Mouse (Mus musculus) B cell, adult (primary cell): ENCODE results near the gene Abca2. TPM values are rescaled to one million over a fixed set of nuclear protein-coding genes. Genes with fewer than 3 reads are reported as not detected.

ENCODE experiments used
- total RNA-seq: library from RNA; stranded (reverse); gene quantifications from 4 replicates; pipeline ENCODE4 v1.2.4, GENCODE M21; 2023; ENCODE audit not compliant: inconsistent age

The Abca2 gene
- total RNA-seq, result 36.8 to 44.5 TPM (median 42.0 TPM) in 4 replicates

DNA sequence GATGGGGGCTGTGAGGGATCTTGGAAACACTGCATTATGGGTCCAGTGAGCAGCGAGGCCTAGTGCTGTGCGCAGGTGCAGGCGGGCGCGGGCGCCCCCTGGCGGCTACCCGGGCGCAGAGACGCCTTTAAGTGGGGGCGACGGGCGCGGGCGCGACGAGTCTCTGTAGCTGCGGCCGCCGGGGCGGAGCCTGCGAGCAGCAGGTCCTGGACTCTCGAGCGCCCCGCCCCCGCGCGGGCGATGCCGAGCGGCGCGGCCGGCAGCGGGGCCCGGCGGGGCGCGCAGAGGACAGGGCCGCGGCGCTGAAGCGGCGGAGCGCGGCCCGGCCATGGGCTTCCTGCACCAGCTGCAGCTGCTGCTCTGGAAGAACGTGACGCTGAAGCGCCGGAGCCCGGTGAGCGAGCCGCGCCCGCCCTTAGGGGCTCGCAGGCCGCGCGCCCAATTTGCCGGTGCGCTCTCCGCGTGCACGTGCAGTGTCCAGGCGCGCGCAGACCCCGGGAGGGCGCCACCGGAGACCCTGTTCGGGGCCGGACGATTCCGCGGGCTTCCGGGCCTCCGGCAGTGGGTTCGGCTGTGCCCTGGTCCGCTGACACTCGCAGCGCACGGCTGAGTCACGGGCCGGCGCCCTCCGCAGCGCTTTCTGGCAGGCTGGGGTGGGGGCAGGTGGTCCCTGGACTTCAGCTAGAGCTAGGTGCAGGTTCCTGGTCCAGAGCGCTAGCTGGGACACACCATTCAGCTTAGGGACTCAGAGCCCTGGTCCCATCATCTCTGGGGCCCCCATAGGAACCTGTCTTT, at the start of gene Abca2:
TSS of gene Abca2 (plus strand) at position 262 of the 795 bp plus-strand sequence.

DNA sequence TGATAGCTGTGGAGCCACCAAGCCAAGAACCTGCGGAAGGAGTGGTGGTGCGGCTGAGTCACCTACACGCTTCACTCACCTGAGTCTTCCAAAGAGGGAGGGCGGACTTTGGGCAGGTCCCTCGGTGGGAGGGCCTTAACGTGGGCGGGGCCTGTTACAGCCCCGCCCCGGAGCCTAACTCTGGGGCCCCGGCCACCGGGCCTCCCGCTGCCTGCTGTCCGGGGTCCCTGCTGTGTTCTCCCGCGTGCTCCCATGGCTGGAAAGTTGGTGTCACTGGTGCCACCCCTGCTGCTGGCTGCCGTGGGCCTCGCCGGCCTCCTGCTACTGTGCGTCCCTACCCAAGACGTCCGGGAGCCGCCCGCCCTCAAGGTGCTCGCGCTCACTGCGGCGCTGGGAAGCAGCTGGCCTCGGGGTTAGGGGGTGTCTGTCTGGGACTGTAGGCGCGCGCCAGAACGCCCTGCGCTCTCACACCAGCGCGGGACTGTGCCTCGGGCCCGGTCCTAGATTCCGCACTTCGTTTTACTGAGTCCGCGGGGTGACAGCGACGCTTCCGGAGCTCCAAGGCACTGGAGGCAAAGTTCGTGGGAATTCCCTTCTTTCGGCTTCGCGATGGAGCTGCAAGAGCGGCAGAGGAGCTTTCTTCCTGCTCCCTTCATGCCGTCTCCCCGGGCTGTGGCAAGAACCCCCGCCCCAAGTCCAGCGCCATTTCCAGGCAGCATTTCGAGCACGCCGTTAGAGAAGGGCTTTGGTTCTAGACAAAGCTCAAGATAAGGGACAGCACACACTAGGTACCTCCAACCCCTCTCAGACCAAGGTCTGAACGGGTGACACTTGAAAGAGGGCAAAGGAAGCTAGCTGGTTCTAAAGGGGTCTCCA, 32.5 kb upstream of the Abca2 start, which contains the start of gene Entpd2:
TSS of gene Entpd2 (plus strand) at position 154 of the 876 bp plus-strand sequence.

DNA sequence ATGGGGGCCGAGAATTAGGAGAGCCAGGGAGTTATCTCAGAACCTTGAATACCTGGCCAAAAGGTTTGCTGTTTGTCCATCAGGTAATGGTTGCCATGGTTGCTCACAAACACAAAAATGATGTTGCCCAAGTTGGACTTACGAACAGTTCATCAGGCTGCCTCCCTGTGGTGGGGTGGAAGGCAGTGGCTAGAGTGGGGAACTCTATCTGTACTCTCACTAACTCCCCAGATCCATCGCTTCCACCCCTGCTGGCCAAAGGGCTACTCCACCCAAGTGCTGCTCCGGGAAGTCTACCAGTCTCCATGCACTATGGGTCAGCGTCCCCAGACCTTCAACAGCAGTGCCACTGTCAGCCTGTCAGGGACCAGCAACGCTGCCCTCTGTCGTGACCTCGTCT, 29.5 kb upstream of the Abca2 start, which contains the start of gene Npdc1:
TSS of gene Npdc1 (plus strand) at position 301 of the 400 bp plus-strand sequence.

GRCm38 (mm10) chr2:25422587-25423410, 5.7 kb upstream of the Abca2 start, which contains the start of gene Fut7:
Gene Fut7 (plus strand): TSS chr2:25423267.

DNA sequence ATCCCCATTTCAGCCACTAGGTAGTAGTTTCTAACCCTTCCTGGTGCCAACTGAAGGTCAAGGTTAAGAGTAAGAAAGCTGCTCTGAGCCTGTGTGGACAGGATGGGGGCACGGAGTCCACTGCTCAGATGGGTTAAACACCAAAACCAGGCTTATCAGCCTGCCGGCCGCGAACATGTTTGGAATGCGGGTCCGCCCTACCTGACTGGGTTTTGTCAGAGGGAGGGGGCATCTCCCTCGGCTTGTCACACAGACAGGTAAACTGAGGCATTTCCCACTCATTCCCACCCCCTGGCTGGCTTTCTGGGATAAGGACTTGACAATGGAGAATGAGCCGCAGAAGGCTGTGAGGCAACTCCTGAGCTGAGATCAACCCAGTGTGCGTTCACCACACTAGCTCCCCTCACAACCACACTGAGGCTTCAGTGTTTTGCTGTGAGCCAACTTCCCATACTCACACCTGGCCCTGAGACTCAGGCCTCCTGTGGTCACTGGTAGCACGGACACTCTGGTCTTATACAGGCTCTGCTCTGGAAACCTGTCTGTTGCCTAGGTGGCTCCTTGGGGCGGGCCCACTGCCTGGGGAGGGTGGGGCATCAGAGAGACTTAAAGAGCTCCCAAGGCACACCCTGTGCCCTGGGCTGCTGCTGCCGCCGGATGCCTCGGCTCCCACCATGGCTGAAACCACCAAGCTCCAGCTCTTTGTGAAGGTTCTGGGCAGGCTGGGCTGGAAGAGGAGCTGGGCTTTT, 27.9 kb downstream of the Abca2 start, which contains the start of gene Clic3:
TSS of gene Clic3 (plus strand) at position 634 of the 749 bp plus-strand sequence.

DNA sequence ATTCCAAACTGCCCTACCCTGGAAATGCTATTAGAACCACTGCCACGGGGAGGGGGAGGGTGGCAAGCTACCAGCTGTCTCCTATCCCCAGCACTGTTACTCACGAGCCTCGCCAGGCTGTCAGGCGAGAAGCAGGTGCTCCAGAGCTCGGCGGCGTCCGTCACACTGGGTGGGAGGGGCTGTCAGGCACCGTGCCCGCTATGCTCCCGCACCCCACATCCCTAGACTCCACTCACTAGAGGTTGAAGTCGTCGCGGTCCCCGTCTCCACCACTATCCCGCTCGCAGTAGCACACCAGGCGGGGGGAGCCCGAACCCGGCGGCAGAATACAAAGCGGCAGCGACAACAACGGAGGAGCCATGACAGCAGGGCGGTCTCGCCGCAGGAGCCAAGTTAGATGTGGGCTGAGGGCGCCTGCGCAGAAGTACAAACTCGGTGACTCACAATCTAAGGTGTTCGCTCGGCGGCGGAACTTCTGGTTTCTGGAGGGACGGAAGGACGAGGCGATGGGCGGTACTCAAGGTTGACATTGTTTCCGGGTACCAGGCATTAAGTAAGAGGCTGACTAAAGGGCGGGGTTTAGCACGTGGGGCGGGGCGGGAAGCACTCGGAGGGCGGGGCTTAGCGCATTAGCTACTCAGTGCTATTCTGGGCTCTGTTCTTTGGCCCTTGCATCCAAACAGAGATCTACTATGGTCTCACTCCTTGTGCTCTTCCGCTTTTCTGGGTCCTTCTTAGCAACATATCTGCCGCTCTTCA, 32.2 kb downstream of the Abca2 start, which contains the start of gene Paxx:
TSS of gene Paxx (minus strand) at position 544 of the 759 bp plus-strand sequence.

DNA sequence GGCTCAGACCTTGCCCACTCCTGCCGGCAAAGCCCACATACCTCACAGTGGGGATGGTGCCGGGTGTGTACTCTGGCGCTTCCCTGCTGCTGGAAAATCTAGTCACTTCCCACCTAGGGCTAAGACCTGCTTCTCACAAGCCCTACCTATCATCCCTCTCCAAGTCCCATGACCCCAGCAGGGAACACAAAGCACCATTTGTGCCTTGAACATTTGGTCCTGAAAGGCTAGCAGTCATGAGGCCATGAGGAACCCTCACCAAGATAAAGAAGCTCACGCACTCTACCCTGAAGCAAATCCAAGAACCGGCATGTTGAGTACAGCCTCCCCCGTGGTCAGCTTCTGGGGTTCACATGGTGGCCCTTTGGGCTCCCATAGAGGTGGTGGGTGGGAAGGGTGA, 41.5 kb downstream of the Abca2 start, which contains the start of gene Ptgds:
TSS of gene Ptgds (minus strand) at position 78 of the 400 bp plus-strand sequence.

GRCm38 (mm10) chr2:25493476-25493961, 65.0 kb downstream of the Abca2 start, which contains the start of gene Lcn12:
Gene Lcn12 (minus strand): TSS chr2:25493911.

Other genes starting within 250 kb of the Abca2 start
- gene Nrarp, start 247.9 kb upstream of the Abca2 start, total RNA-seq, result 5.3 to 6.8 TPM (median 6.0 TPM) in 4 replicates
- 28.8 to 32.8 TPM (median 31.4 TPM) in 4 replicates for gene Tor4a, start 231.8 kb upstream of the Abca2 start, total RNA-seq
- gene Nelfb, start 217.2 kb upstream of the Abca2 start, total RNA-seq, result 71.2 to 97.5 TPM (median 84.8 TPM) in 4 replicates
- not detected in 4 replicates for gene Stpg3, start 214.1 kb upstream of the Abca2 start, total RNA-seq
- not detected in 4 replicates for gene Fam166a, start 210.0 kb upstream of the Abca2 start, total RNA-seq
- gene Tubb4b, start 204.0 kb upstream of the Abca2 start, total RNA-seq, result 114 to 127 TPM (median 119 TPM) in 4 replicates
- not detected in 4 replicates for gene Slc34a3, start 194.3 kb upstream of the Abca2 start, total RNA-seq
- gene Rnf224, start 191.9 kb upstream of the Abca2 start, total RNA-seq, result not detected in 4 replicates
- 0.51 TPM in 1 of 4 replicates, not detected in the others for gene Rnf208, start 186.4 kb upstream of the Abca2 start, total RNA-seq
- gene Cysrt1, start 186.3 kb upstream of the Abca2 start, total RNA-seq, result not detected in 4 replicates
- gene AL732309.1, start 181.8 kb upstream of the Abca2 start, total RNA-seq, result 6.2 to 11.8 TPM (median 9.7 TPM) in 4 replicates
- gene Tmem203, start 173.3 kb upstream of the Abca2 start, total RNA-seq, result 17.0 to 23.1 TPM (median 22.3 TPM) in 4 replicates
- 11.7 to 16.8 TPM (median 12.7 TPM) in 4 replicates for gene Tprn, start 166.1 kb upstream of the Abca2 start, total RNA-seq
- 36.2 to 41.2 TPM (median 39.2 TPM) in 4 replicates for gene Ssna1, start 156.3 kb upstream of the Abca2 start, total RNA-seq
- 99.6 to 125 TPM (median 108 TPM) in 4 replicates for gene Anapc2, start 156.2 kb upstream of the Abca2 start, total RNA-seq
- not detected in 4 replicates for gene Tmem210, start 140.6 kb upstream of the Abca2 start, total RNA-seq
- not detected in 4 replicates for gene Lrrc26, start 138.8 kb upstream of the Abca2 start, total RNA-seq
- not detected in 4 replicates for gene Grin1, start 109.5 kb upstream of the Abca2 start, total RNA-seq
- 38.3 to 49.0 TPM (median 42.3 TPM) in 4 replicates for gene Man1b1, start 96.4 kb upstream of the Abca2 start, total RNA-seq
- gene Dpp7, start 72.3 kb upstream of the Abca2 start, total RNA-seq, result 34.8 to 44.7 TPM (median 42.3 TPM) in 4 replicates
- 29.6 to 32.3 TPM (median 30.7 TPM) in 4 replicates for gene Uap1l1, start 63.0 kb upstream of the Abca2 start, total RNA-seq
- 0.94 to 1.4 TPM (median 1.1 TPM) in 4 replicates for gene Sapcd2, start 56.4 kb upstream of the Abca2 start, total RNA-seq
- not detected in 4 replicates for gene Entpd2, start 32.8 kb upstream of the Abca2 start, total RNA-seq
- gene Npdc1, start 29.4 kb upstream of the Abca2 start, total RNA-seq, result not detected in 4 replicates
- 0.24 TPM in 1 of 4 replicates, not detected in the others for gene Fut7, start 5.4 kb upstream of the Abca2 start, total RNA-seq
- 0.80 TPM in 1 of 4 replicates, not detected in the others for gene Clic3, start 28.1 kb downstream of the Abca2 start, total RNA-seq
- gene Paxx, start 32.4 kb downstream of the Abca2 start, total RNA-seq, result 111 to 124 TPM (median 114 TPM) in 4 replicates
- not detected in 4 replicates for gene Ptgds, start 41.3 kb downstream of the Abca2 start, total RNA-seq
- gene Lcn12, start 65.2 kb downstream of the Abca2 start, total RNA-seq, result not detected in 4 replicates
- gene Fbxw5, start 72.0 kb downstream of the Abca2 start, total RNA-seq, result 69.9 to 80.2 TPM (median 72.7 TPM) in 4 replicates
- gene C8g, start 73.0 kb downstream of the Abca2 start, total RNA-seq, result 0.45 to 2.0 TPM (median 0.80 TPM) in 4 replicates
- 48.8 to 61.5 TPM (median 56.4 TPM) in 4 replicates for gene Traf2, start 118.2 kb downstream of the Abca2 start, total RNA-seq
- gene Edf1, start 129.1 kb downstream of the Abca2 start, total RNA-seq, result 111 to 137 TPM (median 123 TPM) in 4 replicates
- gene Mamdc4, start 146.1 kb downstream of the Abca2 start, total RNA-seq, result 1.8 to 3.7 TPM (median 2.4 TPM) in 4 replicates
- gene Phpt1, start 146.5 kb downstream of the Abca2 start, total RNA-seq, result 15.5 to 23.8 TPM (median 21.3 TPM) in 4 replicates
- 0.15 to 0.42 TPM (median 0.19 TPM) in 4 replicates for gene Ajm1, start 153.1 kb downstream of the Abca2 start, total RNA-seq
- gene Rabl6, start 179.8 kb downstream of the Abca2 start, total RNA-seq, result 84.7 to 117 TPM (median 104 TPM) in 4 replicates
- not detected in 4 replicates for gene Ccdc183, start 189.0 kb downstream of the Abca2 start, total RNA-seq
- gene Tmem141, start 193.3 kb downstream of the Abca2 start, total RNA-seq, result 0.99 to 2.1 TPM (median 1.3 TPM) in 3 of 4 replicates, not detected in the other
- 4.0 to 8.2 TPM (median 6.6 TPM) in 4 replicates for gene Fcna, start 199.3 kb downstream of the Abca2 start, total RNA-seq
- not detected in 4 replicates for gene Lcn8, start 224.4 kb downstream of the Abca2 start, total RNA-seq
- gene Lcn5, start 229.2 kb downstream of the Abca2 start, total RNA-seq, result not detected in 4 replicates
- gene Lcn6, start 248.1 kb downstream of the Abca2 start, total RNA-seq, result not detected in 4 replicates